Mouse (Mus musculus): ENCODE data around the gene Pcyt1b.

The Pcyt1b gene

DNA sequence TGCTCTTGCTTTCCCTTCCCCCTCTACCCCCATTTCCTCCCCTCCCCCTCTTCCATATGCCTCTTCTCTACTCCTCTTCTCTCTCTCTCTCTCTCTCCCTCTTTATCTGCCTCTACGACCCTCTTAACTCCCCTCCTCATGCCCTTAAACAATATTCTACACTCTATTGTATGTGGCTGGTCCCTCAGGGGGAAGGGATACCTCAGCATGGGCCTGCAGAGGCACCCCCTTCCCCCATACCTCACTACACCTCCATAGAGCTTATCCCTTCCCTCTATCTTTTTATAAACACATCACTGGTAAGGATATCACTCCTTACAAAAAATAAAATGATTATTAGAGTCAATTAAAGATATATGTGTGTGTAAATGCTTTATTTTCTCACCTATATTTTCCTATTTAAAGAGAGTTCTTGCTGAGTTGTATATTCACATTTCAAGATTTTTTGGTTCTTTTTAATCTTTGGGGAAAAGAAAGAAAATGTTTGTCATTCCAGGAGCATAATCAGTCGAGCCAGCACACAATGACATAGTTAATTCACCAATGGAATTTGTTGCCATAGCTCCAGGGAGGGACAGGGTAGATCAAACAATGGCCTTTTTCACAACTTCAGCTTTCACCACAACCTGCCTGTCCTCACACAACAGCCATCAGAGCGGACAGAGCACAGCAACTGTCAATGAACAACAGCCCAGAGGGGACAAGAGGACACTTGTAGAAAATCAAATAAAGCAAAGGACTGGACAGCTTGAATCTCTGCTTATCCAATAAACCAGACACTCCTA, at the start of gene Pcyt1b:
Gene Pcyt1b (plus strand): TSS at position 646 of the 785 bp plus-strand sequence.
- DNase-seq (ENCODE audit: low spot score in 2 of 2): no peak

DNA sequence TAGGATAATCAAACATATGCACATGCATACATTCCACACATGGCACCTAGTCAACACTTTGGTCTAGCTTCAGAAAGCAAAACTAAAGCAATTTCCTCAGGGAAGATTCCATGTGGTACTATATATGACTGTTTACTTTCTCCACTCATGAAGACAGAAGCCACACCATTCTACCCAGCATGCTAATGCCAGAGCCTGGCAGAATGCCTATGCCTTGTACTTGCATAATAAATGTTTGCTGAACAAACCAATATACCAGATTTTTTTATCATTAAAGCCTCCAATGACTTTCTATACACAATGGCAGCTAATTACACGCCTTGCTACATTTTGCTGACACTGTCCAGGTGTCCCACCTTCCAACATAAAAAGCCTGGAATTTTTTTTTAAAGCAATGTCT, 24.4 kb upstream of the Pcyt1b start:
- no peak for DNase-seq (ENCODE audit: low spot score in 2 of 2)

DNA sequence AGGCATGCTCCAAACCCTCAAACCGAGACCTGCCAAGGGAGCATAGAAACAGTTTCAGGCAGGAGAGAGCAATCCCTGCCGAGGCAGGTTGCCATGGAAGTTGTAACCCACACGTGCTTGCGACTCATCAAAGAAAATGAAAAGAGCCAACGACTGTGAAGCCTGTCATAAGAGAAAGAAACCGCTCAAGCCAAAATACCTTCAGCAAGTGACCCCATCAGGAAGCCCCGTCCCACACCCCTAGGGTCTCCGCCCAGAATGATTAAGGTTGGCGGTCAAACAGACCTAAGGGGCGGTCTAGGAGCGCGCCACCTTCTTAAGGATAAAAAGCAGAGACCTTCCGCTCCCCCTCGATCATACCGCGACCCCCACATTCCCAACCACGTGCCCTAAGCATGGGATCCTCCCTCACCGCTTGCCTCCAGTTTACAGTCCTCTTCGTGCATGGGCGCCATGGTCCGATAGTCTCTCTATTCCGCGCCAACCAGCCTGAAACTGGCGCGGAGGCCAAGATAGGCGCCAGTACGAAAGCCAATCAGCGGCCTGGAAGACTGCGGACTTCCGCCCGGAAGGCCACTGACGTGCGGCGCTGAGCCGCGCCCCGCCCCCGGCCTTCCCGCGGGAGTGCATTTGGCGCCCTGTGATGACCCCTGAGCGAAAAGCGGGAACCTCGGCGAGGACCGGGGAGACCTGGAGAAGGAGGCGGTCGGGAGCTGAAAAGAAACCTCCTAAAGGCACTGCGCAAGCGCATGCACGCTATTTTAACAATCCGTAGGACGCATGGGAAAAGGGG, 22.8 kb upstream of the Pcyt1b start, which contains the start of gene Pola1:
Gene Pola1 (minus strand): TSS at position 499 of the 793 bp plus-strand sequence.
- DNase-seq (ENCODE audit: low spot score in 2 of 2): peak; percentile 71 to 73

DNA sequence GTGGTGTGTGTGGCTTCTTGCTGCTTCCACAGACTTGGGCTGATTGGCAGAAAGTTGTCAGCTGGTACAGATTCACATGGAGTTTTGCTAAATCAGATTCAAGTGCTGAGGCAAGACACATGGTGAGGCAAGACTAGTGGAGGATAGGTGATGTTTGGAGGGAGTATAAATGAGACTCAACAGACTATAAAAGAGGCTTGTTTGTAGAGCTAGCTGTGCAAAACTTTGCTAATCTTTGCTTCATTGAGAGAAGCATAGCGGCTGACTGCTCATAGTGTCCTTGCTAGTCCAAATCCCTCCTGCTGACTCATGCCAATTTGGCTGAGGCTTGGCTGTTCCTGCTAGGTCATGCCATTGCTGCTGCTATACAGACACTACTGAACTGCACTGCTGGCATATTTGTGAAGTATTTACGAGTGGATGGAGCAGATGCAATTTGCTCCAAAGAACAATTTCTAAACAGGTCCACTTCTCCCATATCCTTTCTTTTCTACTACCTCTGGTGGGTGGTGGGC, 19.7 kb upstream of the Pcyt1b start:
- no peak for DNase-seq (ENCODE audit: low spot score in 2 of 2)

DNA sequence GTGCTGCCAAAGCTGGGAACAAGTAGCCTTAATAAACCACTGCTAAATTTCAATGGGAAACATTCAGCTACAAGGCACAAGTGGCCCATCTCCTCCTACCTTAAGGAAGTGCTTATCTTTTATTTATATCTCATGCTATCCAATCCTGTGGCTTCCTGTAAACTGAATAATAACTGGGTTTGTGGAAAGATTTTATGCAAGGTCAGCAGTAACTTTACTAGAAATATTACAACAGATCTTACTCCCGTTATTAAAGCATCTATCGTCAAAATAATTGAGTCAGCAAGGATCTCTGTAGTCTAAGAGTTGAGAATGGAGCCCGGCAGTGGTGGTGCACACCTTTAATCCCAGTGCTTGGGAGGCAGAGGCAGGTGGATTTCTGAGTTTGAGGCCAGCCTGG, 11.1 kb upstream of the Pcyt1b start:
- DNase-seq (ENCODE audit: low spot score in 2 of 2): no peak

DNA sequence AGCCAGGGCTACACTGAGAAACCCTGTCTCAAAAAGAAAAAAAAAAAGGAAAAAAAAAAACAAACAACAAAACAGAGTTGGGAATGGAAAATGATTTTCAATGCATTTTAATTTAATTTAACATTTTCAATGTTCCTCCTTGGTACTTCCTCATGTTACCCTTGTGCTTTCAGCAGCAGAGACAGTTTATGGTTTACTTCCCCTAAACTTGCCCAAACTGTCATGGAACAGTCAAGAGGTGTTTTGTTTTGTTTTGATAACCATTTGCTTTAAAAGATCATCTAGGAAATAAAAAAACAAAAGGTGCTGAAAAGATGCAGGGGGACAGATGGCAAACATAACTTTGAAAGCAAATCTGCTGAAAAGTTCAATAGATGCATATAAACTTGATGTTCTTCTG, 10.6 kb upstream of the Pcyt1b start:
- DNase-seq (ENCODE audit: low spot score in 2 of 2): no peak

DNA sequence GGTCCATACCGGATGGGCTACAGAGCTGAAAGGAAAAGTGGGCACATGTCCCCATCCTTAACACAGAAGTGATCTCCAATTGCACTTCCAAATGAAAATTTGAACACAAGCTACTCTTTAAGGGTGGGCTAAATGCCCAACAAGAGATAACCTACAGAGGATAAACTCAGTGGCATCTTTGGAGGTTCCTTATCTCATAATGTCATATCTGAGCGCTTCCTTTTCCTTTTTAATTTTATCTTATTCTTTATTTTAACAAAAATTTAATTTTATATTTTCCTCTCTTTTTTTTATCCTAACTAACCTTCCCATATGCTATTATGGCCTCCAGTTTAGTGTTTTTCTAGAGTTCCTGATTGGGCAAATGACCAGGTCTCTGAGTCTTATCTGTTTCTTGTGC, 3.9 kb upstream of the Pcyt1b start:
- no peak for DNase-seq (ENCODE audit: low spot score in 2 of 2)

DNA sequence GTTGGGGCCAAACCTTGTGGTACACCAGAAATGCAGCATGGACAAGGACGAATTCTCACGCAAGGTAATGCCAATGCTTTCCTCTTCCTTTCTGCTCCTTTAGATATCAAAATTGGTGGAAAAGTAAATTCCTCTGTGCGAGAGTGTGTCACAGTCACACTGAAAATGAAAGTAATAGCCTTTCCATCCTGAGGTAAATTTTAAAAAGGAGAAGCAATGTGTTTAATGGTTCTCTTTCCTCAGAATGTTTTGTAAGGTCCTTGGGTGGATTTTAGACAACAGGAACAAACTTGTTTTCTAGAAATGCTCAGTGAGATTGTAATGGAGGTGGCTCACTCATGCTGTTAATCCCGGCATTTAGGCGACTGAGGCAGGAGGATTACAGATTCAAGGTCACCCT, 490 bp downstream of the Pcyt1b start:
- no peak for DNase-seq (ENCODE audit: low spot score in 2 of 2)

DNA sequence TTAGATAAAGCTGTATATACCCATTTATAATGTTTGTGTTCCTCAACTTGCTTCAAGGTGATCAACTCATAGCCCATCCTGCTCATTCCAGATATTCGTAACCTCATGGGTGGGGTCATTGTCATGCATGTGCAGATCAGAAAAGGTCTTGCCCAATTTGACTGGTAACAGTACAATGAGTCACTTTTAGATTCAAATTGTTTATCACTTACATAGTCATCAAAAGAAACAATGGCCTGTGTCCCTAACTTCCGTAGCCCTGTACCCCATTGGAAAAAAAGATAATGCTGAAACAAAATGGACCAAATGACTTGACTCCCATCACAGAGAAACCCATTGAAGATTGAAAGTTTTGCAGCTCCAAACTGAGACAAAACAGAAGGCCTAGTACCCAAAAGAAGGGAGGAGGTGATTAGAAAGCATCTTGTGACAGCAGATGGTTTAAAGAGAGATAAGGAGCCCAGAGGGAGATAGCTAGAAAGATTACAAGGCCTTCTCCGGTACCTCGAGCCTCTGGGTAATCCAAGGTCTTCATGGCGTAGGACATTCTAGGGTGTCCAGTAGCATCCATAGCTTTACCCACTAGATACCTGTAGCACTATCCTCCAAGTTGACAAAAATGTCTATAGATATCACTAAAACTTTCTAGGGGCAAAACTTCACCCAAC, 9.4 kb downstream of the Pcyt1b start:
- no peak for DNase-seq (ENCODE audit: low spot score in 2 of 2)

DNA sequence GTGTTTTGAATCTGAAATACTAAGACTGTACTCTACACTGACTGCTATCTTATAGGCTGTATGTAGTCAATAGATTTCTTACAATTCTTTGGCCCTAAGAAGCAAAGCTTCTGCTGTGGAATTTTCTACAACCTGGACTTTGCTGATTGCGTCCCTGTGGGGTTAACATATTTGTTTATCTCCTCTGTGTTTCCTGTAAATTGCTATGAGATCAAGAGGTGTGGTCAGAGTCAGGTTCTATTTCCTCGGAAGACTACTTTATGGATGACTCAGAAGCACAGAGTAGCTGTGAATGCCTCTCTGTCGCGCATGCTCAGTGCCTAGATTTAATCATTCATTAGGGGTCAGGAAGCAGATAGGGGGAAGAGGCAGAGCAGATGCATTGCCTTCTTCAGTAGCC, 10.1 kb downstream of the Pcyt1b start:
- DNase-seq (ENCODE audit: low spot score in 2 of 2): no peak

DNA sequence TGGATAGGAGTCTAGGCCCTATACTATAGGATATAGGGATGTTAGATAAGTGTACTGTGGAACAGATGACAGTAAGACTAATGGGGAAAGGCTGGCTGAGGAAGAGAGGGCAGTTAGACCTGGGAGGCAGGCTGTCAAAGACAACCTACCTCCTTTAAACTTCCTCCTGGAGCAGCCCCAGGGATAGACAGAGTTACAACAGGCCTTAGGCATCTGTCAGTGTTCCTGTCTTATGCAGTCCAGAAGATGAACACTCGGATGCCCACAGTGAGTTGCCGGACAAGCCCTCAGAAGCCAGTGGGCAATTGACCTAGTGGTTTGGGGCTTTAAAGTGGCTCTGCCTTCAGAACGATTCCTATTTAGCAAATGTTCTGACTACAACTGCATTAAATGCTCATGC, 19.8 kb downstream of the Pcyt1b start:
- no peak for DNase-seq (ENCODE audit: low spot score in 2 of 2)

DNA sequence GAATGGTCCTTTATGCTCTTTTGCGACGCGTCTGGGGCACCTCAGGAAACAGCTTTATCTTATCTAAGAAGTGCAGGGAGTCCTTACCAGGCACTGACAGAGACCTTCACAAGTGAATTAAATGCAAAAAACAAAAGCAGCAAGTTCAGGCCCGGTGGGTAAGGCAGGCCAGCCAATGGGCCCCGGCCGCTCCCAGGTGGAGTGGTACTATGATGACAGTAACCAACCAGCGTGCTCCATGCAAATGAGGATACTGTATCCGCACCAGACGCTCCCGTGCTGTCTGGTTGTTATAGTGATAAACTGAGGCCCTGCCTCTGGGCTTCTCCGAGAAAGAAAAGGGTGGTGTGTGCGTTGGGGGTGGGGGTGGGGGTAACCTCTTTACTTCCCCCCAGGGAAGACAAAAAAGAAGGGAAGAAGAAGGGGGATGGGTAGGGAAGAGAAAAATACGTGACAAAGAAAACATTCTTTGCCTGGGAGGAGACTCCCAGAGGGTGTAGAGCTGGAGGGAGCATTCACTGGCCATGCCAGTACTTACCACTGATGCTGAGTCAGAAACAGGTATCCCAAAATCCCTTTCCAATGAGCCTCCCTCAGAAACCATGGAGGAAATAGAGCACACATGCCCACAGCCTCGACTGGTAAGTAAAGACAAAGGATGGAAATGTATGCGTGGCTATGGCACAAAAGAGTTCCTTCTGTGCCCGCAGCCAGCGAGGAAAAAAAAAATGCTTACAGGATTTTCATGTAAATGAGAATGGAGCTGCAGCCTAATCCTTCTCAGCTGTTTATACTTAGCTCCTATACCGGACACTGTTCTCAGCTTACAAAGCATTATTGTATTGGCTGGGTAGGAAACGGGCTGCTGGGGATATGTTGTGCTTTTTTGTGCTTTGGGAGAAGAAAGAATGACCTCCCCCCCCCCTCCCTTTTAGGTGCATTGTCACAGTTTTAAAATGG, 20.5 kb downstream of the Pcyt1b start:
- DNase-seq (ENCODE audit: low spot score in 2 of 2): peak; percentile 46 to 52

DNA sequence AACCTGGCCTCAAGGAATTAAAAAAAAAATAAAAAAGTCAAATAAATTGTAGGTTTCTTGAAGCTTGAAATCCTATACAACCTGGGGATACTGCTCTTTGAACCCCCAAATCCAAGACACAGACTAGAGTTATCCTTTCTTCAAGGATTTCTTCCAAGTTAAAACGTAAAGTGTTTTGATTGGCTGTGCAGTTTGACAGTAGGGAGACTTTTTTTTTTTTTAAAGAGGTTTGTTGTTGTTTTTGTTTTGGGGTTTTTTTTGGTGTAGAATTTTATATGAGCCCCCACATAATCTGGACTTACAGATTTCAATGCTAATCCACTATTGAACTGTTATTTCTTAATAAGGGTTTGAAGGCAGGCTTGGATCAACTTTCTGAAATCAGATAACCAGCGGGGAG, 21.6 kb downstream of the Pcyt1b start:
- no peak for DNase-seq (ENCODE audit: low spot score in 2 of 2)

DNA sequence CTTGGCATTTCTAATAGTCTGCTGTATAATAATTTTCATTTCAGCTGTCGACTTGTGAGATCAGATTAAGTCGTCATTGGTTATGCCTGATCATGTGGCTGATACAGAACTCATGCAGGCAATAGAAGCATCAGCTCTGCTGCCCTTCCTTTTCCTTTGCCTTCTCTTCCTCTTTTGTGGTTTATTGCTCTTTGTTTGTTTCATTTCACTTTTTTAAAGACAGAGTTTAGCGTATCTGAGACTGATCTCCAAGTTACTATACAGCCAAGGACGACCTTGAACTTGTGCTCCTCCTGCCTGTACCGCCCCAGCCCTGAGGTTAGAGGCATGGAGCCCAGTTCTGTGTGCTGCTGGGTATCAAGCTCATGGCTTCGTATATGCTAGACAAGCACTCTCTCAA, 34.6 kb downstream of the Pcyt1b start:
- DNase-seq (ENCODE audit: low spot score in 2 of 2): no peak

DNA sequence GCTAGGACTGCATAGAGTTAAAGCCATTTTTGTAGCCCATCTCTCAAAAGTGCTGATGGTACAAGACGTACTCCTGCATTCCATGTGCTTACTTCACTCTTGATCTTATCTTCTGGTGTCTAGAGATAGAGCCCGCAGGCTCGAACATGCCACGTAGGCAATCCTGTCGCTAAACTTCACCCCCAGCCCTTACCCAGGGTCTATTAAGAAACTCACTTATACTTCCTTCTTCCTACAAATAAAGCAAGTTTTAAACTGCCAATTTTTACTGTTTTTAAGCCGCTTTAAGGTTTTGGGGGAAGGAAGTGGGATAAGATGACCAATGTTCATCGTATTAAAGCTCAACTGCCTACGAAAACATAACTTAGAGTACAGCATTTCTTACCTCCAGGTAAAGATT, 36.0 kb downstream of the Pcyt1b start:
- DNase-seq (ENCODE audit: low spot score in 2 of 2): no peak

DNA sequence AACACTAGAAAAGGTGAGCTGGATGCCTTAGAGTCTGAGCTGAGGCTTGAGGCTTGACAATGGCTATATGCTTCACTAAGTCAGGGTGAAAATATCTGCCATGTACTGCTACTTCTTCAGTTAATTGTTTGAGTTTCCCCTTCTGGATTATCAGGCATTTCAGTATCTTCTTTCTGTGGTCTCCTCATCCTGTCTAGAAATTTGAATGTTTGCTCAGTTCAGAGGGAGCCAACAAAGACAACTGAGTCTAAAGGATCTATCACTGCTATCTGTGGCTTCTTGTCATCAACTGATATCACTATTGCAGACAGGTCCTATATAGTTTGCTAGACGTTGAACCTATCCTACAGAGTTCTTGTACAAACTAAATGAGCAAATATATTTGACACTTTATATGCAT, 42.9 kb downstream of the Pcyt1b start:
- no peak for DNase-seq (ENCODE audit: low spot score in 2 of 2)

DNA sequence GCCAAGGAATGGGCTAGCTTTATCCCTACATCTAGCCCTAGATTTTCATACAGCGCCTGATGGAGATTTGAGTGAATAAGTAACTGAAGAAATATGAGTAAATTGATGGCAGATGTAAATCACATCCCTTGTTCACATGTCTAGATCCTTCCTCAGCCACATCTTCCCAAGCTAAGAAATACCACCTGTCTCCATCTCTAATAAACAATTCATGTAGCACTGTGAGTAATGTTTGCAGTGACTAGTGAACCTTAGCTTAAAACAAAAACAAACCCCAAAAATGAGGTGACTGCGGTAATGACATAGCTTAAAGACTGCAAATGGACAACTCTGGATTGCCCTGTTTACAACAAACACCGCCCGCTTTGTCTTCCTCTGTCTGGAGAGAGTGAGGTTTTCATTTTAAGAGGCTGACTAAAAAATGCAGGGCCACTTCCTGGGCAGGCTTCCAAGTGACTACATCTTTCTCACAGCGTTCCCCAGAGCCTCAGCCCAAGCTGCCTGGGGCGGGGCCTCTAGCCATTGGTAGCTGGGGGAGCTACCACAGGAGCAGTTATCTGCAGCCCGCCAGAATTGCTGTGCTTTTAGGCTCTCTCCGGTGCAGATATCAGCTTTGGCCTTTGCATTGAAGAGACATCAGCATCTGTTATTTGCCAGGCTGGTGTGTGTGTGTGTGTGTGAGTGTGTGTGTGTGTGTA, 46.0 kb downstream of the Pcyt1b start:
- DNase-seq (ENCODE audit: low spot score in 2 of 2): peak; percentile 8 to 11

DNA sequence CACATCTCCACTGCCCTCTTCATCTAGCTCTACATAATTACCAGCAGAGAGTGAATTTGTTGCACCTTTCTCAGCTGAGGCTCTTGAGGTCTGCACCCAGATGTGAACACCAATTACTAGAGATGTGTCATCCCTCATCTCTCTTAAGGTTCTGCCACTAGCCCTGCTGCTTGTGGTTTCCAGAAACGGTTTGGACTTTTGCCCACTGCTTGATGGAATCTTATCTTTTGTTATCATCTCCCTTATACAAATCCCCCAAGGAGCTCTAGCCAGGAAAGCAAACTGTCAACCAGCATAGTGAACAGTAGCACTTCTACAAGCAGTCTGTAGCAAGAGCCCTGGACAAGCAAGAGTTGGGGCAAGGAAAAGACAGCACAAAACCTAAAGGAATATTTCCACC, 57.9 kb downstream of the Pcyt1b start:
- DNase-seq (ENCODE audit: low spot score in 2 of 2): no peak

DNA sequence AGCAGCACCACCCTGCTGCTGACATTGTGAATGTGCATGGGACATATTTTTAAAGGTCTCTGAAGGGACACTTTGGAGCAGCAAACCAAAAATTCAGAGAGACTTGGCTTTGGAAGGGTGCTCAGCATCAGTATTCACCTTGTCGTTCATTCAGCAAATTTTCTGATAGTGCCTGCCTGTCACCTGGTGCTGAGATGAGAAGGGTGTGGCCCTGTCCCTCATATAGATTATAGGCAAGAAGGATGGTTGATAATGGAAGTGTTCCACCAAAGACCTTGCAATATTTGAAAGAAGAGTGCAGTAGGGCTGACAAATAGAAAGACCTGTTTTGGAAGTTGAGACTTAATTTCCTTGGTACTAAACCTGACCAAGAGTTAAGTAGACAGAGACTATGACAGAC, 74.9 kb downstream of the Pcyt1b start:
- DNase-seq (ENCODE audit: low spot score in 2 of 2): no peak

DNA sequence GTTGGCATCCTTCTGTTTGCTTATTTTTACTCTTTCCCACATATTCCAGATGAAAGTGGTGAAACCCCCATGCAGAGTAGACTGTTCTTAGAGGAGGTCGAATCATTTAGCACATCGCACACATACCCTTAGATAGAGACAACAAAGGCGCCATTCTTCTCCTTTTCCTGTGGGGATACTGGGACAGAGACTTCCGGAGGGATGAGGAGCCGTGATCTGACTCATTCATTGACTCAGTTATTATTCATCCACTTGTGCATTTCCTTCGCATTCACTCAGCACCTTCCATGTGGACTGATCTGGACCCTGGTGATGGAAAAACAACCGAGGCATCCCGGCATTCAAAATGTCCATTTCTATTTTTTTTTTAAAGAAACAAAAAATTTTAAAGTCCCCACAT, 76.2 kb downstream of the Pcyt1b start:
- DNase-seq (ENCODE audit: low spot score in 2 of 2): no peak

DNA sequence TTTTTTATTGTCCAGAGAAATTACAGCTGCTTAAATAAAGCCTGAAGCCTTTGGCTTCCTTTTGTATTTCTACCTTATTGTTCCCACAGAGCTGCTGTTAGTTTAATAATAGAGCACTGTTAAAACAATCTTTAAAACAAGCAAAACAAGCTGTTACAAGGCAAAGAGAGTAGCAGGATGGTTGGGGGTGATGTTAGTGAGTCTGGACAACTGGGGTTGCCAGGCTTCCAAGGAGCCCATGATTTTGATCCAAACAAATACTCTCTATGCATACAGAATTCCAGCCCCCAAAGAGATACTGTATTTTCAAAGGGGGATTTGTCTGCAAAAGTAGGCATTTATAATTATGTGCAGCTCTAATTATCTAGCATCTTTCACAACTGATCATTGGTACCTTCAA, 77.7 kb downstream of the Pcyt1b start:
- no peak for DNase-seq (ENCODE audit: low spot score in 2 of 2)
